Mouse (Mus musculus) forebrain, embryonic 16.5 days (tissue): ENCODE measurements around the gene Topbp1. TPM values are rescaled to one million over a fixed set of nuclear protein-coding genes. Genes with fewer than 3 reads are reported as not detected.
"Not testable (repeated sequence)": the region's sequence is repeated elsewhere in the genome, so short reads cannot be mapped to it uniquely, and the experiment has no call there.

ENCODE experiments used
- ATAC-seq: fragments of 200-750 bp; cut with Nextera tagmentation; 2 replicates; pipeline ENCODE4 v1.8.0; 2017; ENCODE audit warnings: mild to moderate bottlenecking, moderate library complexity
- H3K27ac ChIP-seq: fragments of 300-500 bp; sonication (generic); 2 replicates; pipeline ENCODE4 v1.5.1; 2014; ENCODE audit warnings: low read length, control low read depth
- H3K27me3 ChIP-seq: fragments of 300-500 bp; sonication (generic); replicated peaks from 2 replicates; pipeline ENCODE4 v1.6.1; 2014; ENCODE audit warnings: low read length; ENCODE audit not compliant: control insufficient read depth, insufficient read depth
- H3K36me3 ChIP-seq: fragments of 300-500 bp; sonication (generic); 2 replicates; pipeline ENCODE4 v1.6.1; 2014; ENCODE audit not compliant: control insufficient read depth, insufficient read depth
- H3K4me1 ChIP-seq: fragments of 300-500 bp; sonication (generic); replicated peaks from 2 replicates; pipeline ENCODE4 v1.6.1; 2014; ENCODE audit warnings: low read length; ENCODE audit not compliant: control insufficient read depth, insufficient read depth
- H3K4me2 ChIP-seq: fragments of 300-500 bp; sonication (generic); 2 replicates; pipeline ENCODE4 v1.6.1; 2014; ENCODE audit warnings: mild to moderate bottlenecking, low read length, control low read depth
- H3K4me3 ChIP-seq: fragments of 300-500 bp; sonication (generic); replicated peaks from 2 replicates; pipeline ENCODE4 v1.5.1; 2014; ENCODE audit warnings: mild to moderate bottlenecking, low read length, control low read depth
- H3K9ac ChIP-seq: fragments of 300-500 bp; sonication (generic); replicated peaks from 2 replicates; pipeline ENCODE4 v1.6.1; 2014; ENCODE audit warnings: low read depth, low read length, control low read depth
- H3K9me3 ChIP-seq: fragments of 300-500 bp; sonication (generic); 2 replicates; pipeline ENCODE4 v1.6.1; 2016; ENCODE audit warnings: low read length; ENCODE audit not compliant: control insufficient read depth
- WGBS: fragments of 180-500 bp; shearing (Covaris S2); extraction: QIAGEN DNeasy Blood & Tissue Kit; methylation state at CpG from one replicate; pipeline ENCODE4 v1.1.7; 2014; 5-methylcytosine and 5-hydroxymethylcytosine counted together
- polyA plus RNA-seq: library from polyadenylated mRNA; unstranded; fragments of >200 nt; fragmentation: Nextera tagmentation; extraction: Ambion mirVana; gene quantifications from 2 replicates; pipeline ENCODE4 v1.2.1, GENCODE M21; 2015

The Topbp1 gene
- polyA plus RNA-seq, 1 experiment from 2014 or later: 33.0 TPM

- Histone ChIP-seq H3K4me3 (no peak overlapping the region), H3K27me3 (no peaks in the 10 kb centered on the region), H3K9me3 (no peaks in the 10 kb centered on the region), H3K27ac (no peak overlapping the region), H3K36me3 (peaks cover 36% of the 10 kb centered on the region), H3K4me2 (no peak overlapping the region), H3K4me1 (no peaks in the 10 kb centered on the region), H3K9ac (no peak overlapping the region)
- no peak for ATAC-seq
- 93% methylated on average over 6 of the region's 6 CpGs for WGBS
Measured at GRCm38 (mm10) chr9:103332663-103333062, 27.6 kb downstream of the Topbp1 start.

- H3K27me3 ChIP-seq: no peaks in the 10 kb centered on the region
- H3K4me3 ChIP-seq: no peak overlapping the region
- ATAC-seq: no peak
- H3K9ac ChIP-seq: no peak overlapping the region
- peaks cover 38% of the 10 kb centered on the region for H3K36me3 ChIP-seq
- H3K4me1 ChIP-seq: no peaks in the 10 kb centered on the region
- no peaks in the 10 kb centered on the region for H3K9me3 ChIP-seq
- no peak overlapping the region for H3K4me2 ChIP-seq
- no peak overlapping the region for H3K27ac ChIP-seq
Measured at GRCm38 (mm10) chr9:103336912-103337311, 31.9 kb downstream of the Topbp1 start.

- 88% methylated on average over 4 of the region's 4 CpGs for WGBS
- Histone ChIP-seq H3K36me3 (peaks cover 15% of the 10 kb centered on the region), H3K4me1 (no peaks in the 10 kb centered on the region), H3K9ac (no peak overlapping the region), H3K27me3 (no peaks in the 10 kb centered on the region), H3K27ac (no peak overlapping the region), H3K9me3 (no peaks in the 10 kb centered on the region), H3K4me2 (no peak overlapping the region), H3K4me3 (no peak overlapping the region)
- ATAC-seq: no peak
Measured at GRCm38 (mm10) chr9:103347045-103347444, 42.0 kb downstream of the Topbp1 start.

GRCm38 (mm10) chr9:103347996-103348490 is 43.0 kb downstream of the Topbp1 start:
- H3K9ac ChIP-seq: no peak overlapping the region
- H3K27ac ChIP-seq: no peak overlapping the region
- no peak overlapping the region for H3K4me3 ChIP-seq
- H3K9me3 ChIP-seq: no peaks in the 10 kb centered on the region
- no peaks in the 10 kb centered on the region for H3K4me1 ChIP-seq
- no peak for ATAC-seq
- H3K4me2 ChIP-seq: no peak overlapping the region
- WGBS: 88% methylated on average over 1 of the region's 1 CpGs
- peaks cover 18% of the 10 kb centered on the region for H3K36me3 ChIP-seq
- H3K27me3 ChIP-seq: no peaks in the 10 kb centered on the region

GRCm38 (mm10) chr9:103348791-103349190 is 43.8 kb downstream of the Topbp1 start:
- no peaks in the 10 kb centered on the region for H3K9me3 ChIP-seq
- H3K27me3 ChIP-seq: no peaks in the 10 kb centered on the region
- no peak overlapping the region for H3K4me3 ChIP-seq
- H3K4me1 ChIP-seq: no peaks in the 10 kb centered on the region
- no peak for ATAC-seq
- no peak overlapping the region for H3K27ac ChIP-seq
- no peak overlapping the region for H3K9ac ChIP-seq
- H3K36me3 ChIP-seq: peaks cover 16% of the 10 kb centered on the region
- no peak overlapping the region for H3K4me2 ChIP-seq

GRCm38 (mm10) chr9:103353500-103354260 is 48.7 kb downstream of the Topbp1 start:
- H3K9me3 ChIP-seq, H3K4me3 ChIP-seq, H3K4me2 ChIP-seq, H3K4me1 ChIP-seq, H3K27ac ChIP-seq, H3K27me3 ChIP-seq, ATAC-seq, H3K9ac ChIP-seq: not testable (repeated sequence)
- 80% methylated on average over 5 of the region's 7 CpGs for WGBS
- H3K36me3 ChIP-seq: peaks cover 24% of the 10 kb centered on the region

- Histone ChIP-seq H3K4me2 (no peak overlapping the region), H3K36me3 (peaks cover 21% of the 10 kb centered on the region), H3K27me3 (no peaks in the 10 kb centered on the region), H3K9me3 (no peaks in the 10 kb centered on the region), H3K9ac (no peak overlapping the region), H3K4me1 (peaks cover 3% of the 10 kb centered on the region; the same call in 1 of the 2 replicates), H3K27ac (no peak overlapping the region), H3K4me3 (no peak overlapping the region)
- no peak for ATAC-seq
Measured at GRCm38 (mm10) chr9:103357893-103358292, 52.9 kb downstream of the Topbp1 start.

GRCm38 (mm10) chr9:103358545-103358944 is 53.5 kb downstream of the Topbp1 start:
- H3K4me3 ChIP-seq: no peak overlapping the region
- no peak overlapping the region for H3K4me2 ChIP-seq
- H3K27ac ChIP-seq: no peak overlapping the region
- WGBS: 81% methylated on average over 4 of the region's 4 CpGs
- peaks cover 21% of the 10 kb centered on the region for H3K36me3 ChIP-seq
- ATAC-seq: no peak
- H3K9me3 ChIP-seq: no peaks in the 10 kb centered on the region
- no peaks in the 10 kb centered on the region for H3K27me3 ChIP-seq
- H3K4me1 ChIP-seq: peaks cover 9% of the 10 kb centered on the region
- no peak overlapping the region for H3K9ac ChIP-seq

GRCm38 (mm10) chr9:103360642-103361041 is 55.6 kb downstream of the Topbp1 start:
- 75% methylated on average over 2 of the region's 2 CpGs for WGBS
- Histone ChIP-seq H3K4me1 (peaks cover 14% of the 10 kb centered on the region), H3K27ac (no peak overlapping the region), H3K4me2 (no peak overlapping the region), H3K9me3 (no peaks in the 10 kb centered on the region), H3K4me3 (no peak overlapping the region), H3K27me3 (no peaks in the 10 kb centered on the region), H3K9ac (no peak overlapping the region), H3K36me3 (peaks cover 21% of the 10 kb centered on the region)
- no peak for ATAC-seq
